Mouse (Mus musculus): ENCODE measurements at regions not wholly inside any gene's neighbourhood (a gene's known extent, or its start where the extent isn't known, plus 50 kb on each side); places are given as distances from the start of the nearest gene placed in this dataset.

GRCm38 (mm10) chr6:43914741-43915140 lies 248.7 kb upstream of the Tpk1 start:
- Histone ChIP-seq H3K27me3 (ENCODE audit: control insufficient read depth, insufficient read depth, low read length, poor library complexity, severe bottlenecking) (no peaks in the 10 kb centered on the region), H3K4me3 (ENCODE audit: low read depth, low read length) (no peak overlapping the region), H3K36me3 (ENCODE audit: control insufficient read depth, insufficient read depth, low read length, poor library complexity, severe bottlenecking) (no peaks in the 10 kb centered on the region), H3K27ac (ENCODE audit: insufficient read depth, low read length) (no peak overlapping the region), H3K9ac (ENCODE audit: low read depth, poor library complexity, severe bottlenecking) (no peak overlapping the region), H3K9me3 (replicated peaks; ENCODE audit: control insufficient read depth, insufficient read depth, low read length, poor library complexity, severe bottlenecking) (peaks cover 3% of the 10 kb centered on the region), H3K4me1 (ENCODE audit: control insufficient read depth, insufficient read depth, low read length) (no peaks in the 10 kb centered on the region)
- TF ChIP-seq POLR2A (IDR thresholded peaks at IDR 0.05; ENCODE audit: insufficient read depth, low read length) (no peak), CTCF (IDR thresholded peaks at IDR 0.05; ENCODE audit: low read depth, low read length) (no peak), EP300 (IDR thresholded peaks at IDR 0.05; ENCODE audit: insufficient read depth, low read depth, low read length) (no peak)

- TF ChIP-seq CTCF (IDR thresholded peaks at IDR 0.05; ENCODE audit: low read depth, low read length) (no peak), EP300 (IDR thresholded peaks at IDR 0.05; ENCODE audit: insufficient read depth, low read depth, low read length) (no peak), POLR2A (IDR thresholded peaks at IDR 0.05; ENCODE audit: insufficient read depth, low read length) (no peak)
- Histone ChIP-seq H3K4me1 (ENCODE audit: control insufficient read depth, insufficient read depth, low read length) (no peaks in the 10 kb centered on the region), H3K4me3 (ENCODE audit: low read depth, low read length) (no peak overlapping the region), H3K9me3 (replicated peaks; ENCODE audit: control insufficient read depth, insufficient read depth, low read length, poor library complexity, severe bottlenecking) (no peaks in the 10 kb centered on the region), H3K27ac (ENCODE audit: insufficient read depth, low read length) (no peak overlapping the region), H3K9ac (ENCODE audit: low read depth, poor library complexity, severe bottlenecking) (no peak overlapping the region), H3K36me3 (ENCODE audit: control insufficient read depth, insufficient read depth, low read length, poor library complexity, severe bottlenecking) (no peaks in the 10 kb centered on the region), H3K27me3 (ENCODE audit: control insufficient read depth, insufficient read depth, low read length, poor library complexity, severe bottlenecking) (no peaks in the 10 kb centered on the region)
Observed at GRCm38 (mm10) chr6:43885992-43886391, 219.9 kb upstream of the Tpk1 start.

DNA sequence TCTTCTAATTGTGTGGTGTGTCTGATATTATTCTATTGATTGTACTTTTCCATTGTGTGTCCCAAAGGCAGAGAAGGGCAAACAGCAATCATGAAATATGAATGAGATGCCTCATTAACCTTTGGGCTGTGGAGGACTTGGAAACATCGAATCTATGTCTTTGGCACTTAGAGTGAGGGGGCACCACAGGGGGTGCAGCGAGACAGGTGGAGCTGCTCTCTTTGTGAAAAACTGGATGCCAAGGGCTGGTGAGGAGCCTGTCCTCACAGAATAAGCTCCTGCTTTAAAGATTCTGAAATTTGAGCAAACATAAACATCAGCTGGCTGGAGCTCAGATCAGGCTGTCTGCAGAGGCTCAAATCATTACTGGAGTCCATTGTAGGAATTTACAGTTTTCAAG lies 210.6 kb upstream of the Tpk1 start:
- H3K27me3 ChIP-seq (ENCODE audit: control insufficient read depth, insufficient read depth, low read length, poor library complexity, severe bottlenecking), result no peaks in the 10 kb centered on the region
- no peak for TF ChIP-seq POLR2A (IDR thresholded peaks at IDR 0.05; ENCODE audit: insufficient read depth, low read length)
- TF ChIP-seq EP300 (IDR thresholded peaks at IDR 0.05; ENCODE audit: insufficient read depth, low read depth, low read length), result no peak
- no peak for TF ChIP-seq CTCF (IDR thresholded peaks at IDR 0.05; ENCODE audit: low read depth, low read length)

GRCm38 (mm10) chr6:43859406-43859805 lies 193.3 kb upstream of the Tpk1 start:
- Histone ChIP-seq H3K27ac (ENCODE audit: insufficient read depth, low read length) (no peak overlapping the region), H3K4me3 (ENCODE audit: low read depth, low read length) (no peak overlapping the region), H3K9me3 (replicated peaks; ENCODE audit: control insufficient read depth, insufficient read depth, low read length, poor library complexity, severe bottlenecking) (no peaks in the 10 kb centered on the region), H3K27me3 (ENCODE audit: control insufficient read depth, insufficient read depth, low read length, poor library complexity, severe bottlenecking) (no peaks in the 10 kb centered on the region), H3K4me1 (ENCODE audit: control insufficient read depth, insufficient read depth, low read length) (no peaks in the 10 kb centered on the region), H3K36me3 (ENCODE audit: control insufficient read depth, insufficient read depth, low read length, poor library complexity, severe bottlenecking) (no peaks in the 10 kb centered on the region), H3K9ac (ENCODE audit: low read depth, poor library complexity, severe bottlenecking) (no peak overlapping the region)
- TF ChIP-seq EP300 (IDR thresholded peaks at IDR 0.05; ENCODE audit: insufficient read depth, low read depth, low read length) (no peak), CTCF (IDR thresholded peaks at IDR 0.05; ENCODE audit: low read depth, low read length) (no peak), POLR2A (IDR thresholded peaks at IDR 0.05; ENCODE audit: insufficient read depth, low read length) (no peak)

More for the DNA sequence above, 210.6 kb upstream of the Tpk1 start:
- no peak overlapping the region for H3K27ac ChIP-seq (ENCODE audit: insufficient read depth, low read length)
- H3K9me3 ChIP-seq (replicated peaks; ENCODE audit: control insufficient read depth, insufficient read depth, low read length, poor library complexity, severe bottlenecking), result no peaks in the 10 kb centered on the region
- H3K9ac ChIP-seq (ENCODE audit: low read depth, poor library complexity, severe bottlenecking), result no peak overlapping the region
- no peaks in the 10 kb centered on the region for H3K4me1 ChIP-seq (ENCODE audit: control insufficient read depth, insufficient read depth, low read length)
- H3K4me3 ChIP-seq (ENCODE audit: low read depth, low read length), result no peak overlapping the region
- H3K36me3 ChIP-seq (ENCODE audit: control insufficient read depth, insufficient read depth, low read length, poor library complexity, severe bottlenecking), result no peaks in the 10 kb centered on the region

DNA sequence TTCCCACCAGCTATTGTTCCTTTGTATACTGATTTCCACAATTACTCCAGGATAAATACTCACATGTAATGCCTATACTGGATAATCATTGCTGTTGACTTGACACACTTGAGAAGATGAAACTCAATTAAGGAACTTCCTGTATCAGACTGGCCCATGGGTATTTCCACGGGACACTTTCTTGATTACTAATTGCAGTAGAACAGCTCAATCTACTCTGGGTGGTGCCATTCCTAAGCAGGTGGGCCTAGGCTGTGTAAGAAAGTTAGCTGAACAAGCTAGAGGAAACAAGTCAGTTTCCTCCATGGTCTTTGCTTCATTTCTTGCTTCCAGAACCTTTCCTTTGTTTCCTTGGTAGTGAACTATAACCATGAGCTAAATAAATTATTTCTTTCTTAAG lies 191.0 kb upstream of the Tpk1 start:
- no peaks in the 10 kb centered on the region for H3K27me3 ChIP-seq (ENCODE audit: control insufficient read depth, insufficient read depth, low read length, poor library complexity, severe bottlenecking)
- H3K4me3 ChIP-seq (ENCODE audit: low read depth, low read length), result no peak overlapping the region
- no peaks in the 10 kb centered on the region for H3K36me3 ChIP-seq (ENCODE audit: control insufficient read depth, insufficient read depth, low read length, poor library complexity, severe bottlenecking)
- H3K9me3 ChIP-seq (replicated peaks; ENCODE audit: control insufficient read depth, insufficient read depth, low read length, poor library complexity, severe bottlenecking), result no peaks in the 10 kb centered on the region
- no peak overlapping the region for H3K27ac ChIP-seq (ENCODE audit: insufficient read depth, low read length)
- TF ChIP-seq POLR2A (IDR thresholded peaks at IDR 0.05; ENCODE audit: insufficient read depth, low read length), result no peak
- TF ChIP-seq EP300 (IDR thresholded peaks at IDR 0.05; ENCODE audit: insufficient read depth, low read depth, low read length), result no peak
- TF ChIP-seq CTCF (IDR thresholded peaks at IDR 0.05; ENCODE audit: low read depth, low read length), result no peak
- no peak overlapping the region for H3K9ac ChIP-seq (ENCODE audit: low read depth, poor library complexity, severe bottlenecking)
- H3K4me1 ChIP-seq (ENCODE audit: control insufficient read depth, insufficient read depth, low read length), result no peaks in the 10 kb centered on the region

- H3K27ac ChIP-seq (ENCODE audit: insufficient read depth, low read length), result no peak overlapping the region
- H3K36me3 ChIP-seq (ENCODE audit: control insufficient read depth, insufficient read depth, low read length, poor library complexity, severe bottlenecking), result no peaks in the 10 kb centered on the region
- H3K27me3 ChIP-seq (ENCODE audit: control insufficient read depth, insufficient read depth, low read length, poor library complexity, severe bottlenecking), result no peaks in the 10 kb centered on the region
- H3K9ac ChIP-seq (ENCODE audit: low read depth, poor library complexity, severe bottlenecking), result no peak overlapping the region
- H3K9me3 ChIP-seq (replicated peaks; ENCODE audit: control insufficient read depth, insufficient read depth, low read length, poor library complexity, severe bottlenecking), result no peaks in the 10 kb centered on the region
- TF ChIP-seq POLR2A (IDR thresholded peaks at IDR 0.05; ENCODE audit: insufficient read depth, low read length) (no peak), CTCF (IDR thresholded peaks at IDR 0.05; ENCODE audit: low read depth, low read length) (no peak), EP300 (IDR thresholded peaks at IDR 0.05; ENCODE audit: insufficient read depth, low read depth, low read length) (no peak)
- H3K4me1 ChIP-seq (ENCODE audit: control insufficient read depth, insufficient read depth, low read length), result no peaks in the 10 kb centered on the region
- no peak overlapping the region for H3K4me3 ChIP-seq (ENCODE audit: low read depth, low read length)
Observed at GRCm38 (mm10) chr6:43853461-43853860, 187.4 kb upstream of the Tpk1 start.
